Mouse (Mus musculus) liver, adult 2 months (tissue): ENCODE results near the gene B3galt4.

Experiments used
- CTCF ChIP-seq: fragments of 200-500 bp; IDR thresholded peaks from 2 replicates; pipeline ENCODE4 v1.5.1; 2011; ENCODE audit warnings: low read depth, low read length, control low read depth
- POLR2A ChIP-seq: fragments of 200-500 bp; IDR thresholded peaks from 2 replicates; pipeline ENCODE4 v1.6.1; 2011; ENCODE audit warnings: low read length, control low read depth; ENCODE audit not compliant: insufficient read depth; ENCODE audit errors: extremely low read depth

DNA sequence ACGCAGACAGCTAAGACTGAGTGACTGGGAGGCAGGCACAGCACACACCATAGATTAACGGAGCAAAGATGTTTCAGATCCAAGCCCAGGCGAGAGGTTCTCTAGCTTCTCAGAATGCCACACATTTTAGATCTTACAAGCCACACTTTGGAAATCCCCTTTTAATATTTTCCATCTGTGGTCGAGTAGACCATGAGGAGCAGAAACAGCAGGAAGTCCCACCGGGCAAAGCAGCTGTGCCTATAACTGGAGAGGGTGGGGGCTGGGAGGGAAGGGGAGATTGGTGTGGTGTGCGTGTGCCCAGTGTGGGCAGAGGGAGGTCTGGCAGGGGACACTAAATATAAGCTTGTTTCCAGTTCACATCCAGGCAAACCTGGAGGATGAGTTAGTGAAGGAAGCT, 6.2 kb upstream of the B3galt4 start:
- TF ChIP-seq CTCF (no peak), POLR2A (no peak)
